Mouse (Mus musculus): ENCODE results near the gene Alyref. TPM values are rescaled to one million over a fixed set of nuclear protein-coding genes. Genes with fewer than 3 reads are reported as not detected.

The Alyref gene
- total and polyA plus RNA-seq, 3 experiments: 600 to 1,072 TPM; not detected in 1

DNA sequence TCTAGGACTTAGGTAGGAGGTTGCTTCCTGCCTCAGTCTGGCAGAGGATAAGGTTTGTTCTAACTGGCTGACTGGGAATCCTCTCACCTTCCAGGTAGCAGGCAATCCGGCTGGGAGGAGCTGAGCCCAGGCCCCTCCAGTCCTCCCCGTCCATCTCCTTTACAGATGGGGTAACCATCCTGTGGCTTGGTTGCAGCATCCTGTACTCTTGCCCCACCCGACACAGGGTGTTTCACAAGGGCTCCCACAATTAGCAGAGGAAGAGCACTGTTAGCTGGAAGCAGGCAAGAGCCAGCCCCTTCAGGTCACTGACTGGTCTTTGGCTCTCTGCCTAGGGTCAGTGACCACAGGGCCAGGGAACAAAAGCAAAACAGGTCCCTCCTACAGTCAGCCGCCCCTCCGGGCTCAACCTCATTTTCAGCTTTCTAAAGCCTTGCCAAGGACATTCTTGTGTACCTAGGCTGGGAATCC is 32.3 kb upstream of the Alyref start:
- no peak for DNase-seq (ENCODE audit: low read depth, low spot score)
- Histone ChIP-seq H3K9me3 (replicated peaks; ENCODE audit: insufficient read depth, low read length) (no peaks in the 10 kb centered on the region), H3K9ac (ENCODE audit: control insufficient read depth, low read depth, low read length, poor library complexity, severe bottlenecking) (peak overlapping the region; percentile 98), H3K4me1 (ENCODE audit: control insufficient read depth in 1 of 2, insufficient read depth in 2 of 2, low read length in 2 of 2) (peaks cover 19 to 38% of the 10 kb centered on the region in 2 experiments), H3K4me3 (ENCODE audit: control insufficient read depth in 1 of 2, insufficient read depth in 1 of 2, low read depth in 2 of 2, low read length in 2 of 2) (no peak overlapping the region), H3K27me3 (ENCODE audit: control insufficient read depth in 1 of 2, insufficient read depth in 2 of 2, low read length in 2 of 2) (no peaks in the 10 kb centered on the region), H3K27ac (ENCODE audit: control insufficient read depth, low read depth, low read length) (peak overlapping the region; percentile 2; the same call in 1 of the 2 replicates), H3K36me3 (ENCODE audit: control insufficient read depth in 1 of 2, insufficient read depth in 2 of 2, low read length in 2 of 2) (peaks cover 3 to 31% of the 10 kb centered on the region in 2 experiments; a peak in 3 of 4 replicates), H3K79me2 (ENCODE audit: control insufficient read depth, insufficient read depth, low read length, poor library complexity) (peaks cover 57% of the 10 kb centered on the region)
- TF ChIP-seq ZC3H11A (IDR thresholded peaks at IDR 0.05; ENCODE audit: low read depth, low read length) (no peak), NRF1 (IDR thresholded peaks at IDR 0.05; ENCODE audit: insufficient read depth, low read depth, low read length, poor library complexity, severe bottlenecking) (no peak), USF2 (IDR thresholded peaks at IDR 0.05; ENCODE audit: borderline replicate concordance in 1 of 2, insufficient read depth in 1 of 2, low read depth in 1 of 2, low read length in 2 of 2) (no peak), CTCF (IDR thresholded peaks at IDR 0.05 in 2 of 3, conservative IDR thresholded peaks at IDR 0.05 in 1 of 3; ENCODE audit: control insufficient read depth in 1 of 3, insufficient read depth in 1 of 3, low read depth in 2 of 3, low read length in 3 of 3, poor library complexity in 1 of 3, severe bottlenecking in 1 of 3) (no peak), UBTF (IDR thresholded peaks at IDR 0.05; ENCODE audit: borderline replicate concordance, insufficient read depth, low read depth, low read length) (no peak), TCF12 (IDR thresholded peaks at IDR 0.05; ENCODE audit: low read depth, low read length) (no peak), HCFC1 (IDR thresholded peaks at IDR 0.05; ENCODE audit: low read depth, low read length) (no peak), MYC (IDR thresholded peaks at IDR 0.05; ENCODE audit: low read depth, low read length) (no peak), MYB (IDR thresholded peaks at IDR 0.05; ENCODE audit: low read depth, low read length) (no peak), TBP (IDR thresholded peaks at IDR 0.05; ENCODE audit: low read depth, low read length) (no peak), JUND (IDR thresholded peaks at IDR 0.05; ENCODE audit: low read depth, low read length) (no peak), CHD1 (IDR thresholded peaks at IDR 0.05; ENCODE audit: low read depth, low read length) (no peak)

DNA sequence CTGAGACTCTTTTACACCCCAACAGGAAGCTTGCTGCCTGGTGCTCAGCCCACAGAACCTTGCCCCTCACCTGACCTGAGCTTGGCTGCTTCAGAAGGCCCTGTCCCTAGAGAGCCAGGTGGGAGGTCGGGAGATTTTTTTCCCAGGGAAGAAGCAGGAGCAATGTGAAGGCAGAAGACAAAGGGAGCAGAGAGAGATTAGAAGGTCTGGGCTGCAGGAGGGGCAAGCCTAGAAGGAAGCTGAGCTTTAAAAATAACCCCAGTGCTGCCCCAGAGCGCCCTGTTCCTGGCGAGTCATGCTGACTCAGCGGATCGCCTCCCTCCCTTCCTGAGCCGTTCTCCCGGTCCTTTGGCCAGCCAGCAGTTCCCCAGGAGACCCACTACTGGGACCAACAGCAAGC is 31.7 kb upstream of the Alyref start:
- H3K36me3 ChIP-seq (ENCODE audit: control insufficient read depth in 1 of 2, insufficient read depth in 2 of 2, low read length in 2 of 2): peaks cover 3 to 34% of the 10 kb centered on the region in 2 experiments; a peak in 3 of 4 replicates
- H3K9me3 ChIP-seq (replicated peaks; ENCODE audit: insufficient read depth, low read length): no peaks in the 10 kb centered on the region
- no peaks in the 10 kb centered on the region for H3K27me3 ChIP-seq (ENCODE audit: control insufficient read depth in 1 of 2, insufficient read depth in 2 of 2, low read length in 2 of 2)
- no peak overlapping the region for H3K4me3 ChIP-seq (ENCODE audit: control insufficient read depth in 1 of 2, insufficient read depth in 1 of 2, low read depth in 2 of 2, low read length in 2 of 2)
- peaks cover 60% of the 10 kb centered on the region for H3K79me2 ChIP-seq (ENCODE audit: control insufficient read depth, insufficient read depth, low read length, poor library complexity)
- DNase-seq (ENCODE audit: low read depth, low spot score): peak; percentile 64
- peak overlapping the region; percentile 98; the same call in 1 of the 2 replicates for H3K9ac ChIP-seq (ENCODE audit: control insufficient read depth, low read depth, low read length, poor library complexity, severe bottlenecking)
- peaks cover 19 to 43% of the 10 kb centered on the region in 2 experiments for H3K4me1 ChIP-seq (ENCODE audit: control insufficient read depth in 1 of 2, insufficient read depth in 2 of 2, low read length in 2 of 2)
- peak overlapping the region; percentile 19; the same call in 1 of the 2 replicates for H3K27ac ChIP-seq (ENCODE audit: control insufficient read depth, low read depth, low read length)
- TF ChIP-seq POLR2AphosphoS2 (IDR thresholded peaks at IDR 0.05; ENCODE audit: low read length) (no peak), SIN3A (IDR thresholded peaks at IDR 0.05; ENCODE audit: low read length) (no peak), TBP (IDR thresholded peaks at IDR 0.05; ENCODE audit: low read depth, low read length) (no peak), ELF1 (IDR thresholded peaks at IDR 0.05; ENCODE audit: low read depth, low read length) (0 out of 2 replicates have a peak, but pooled peaks have one; percentile 17), RAD21 (IDR thresholded peaks at IDR 0.05; ENCODE audit: low read depth, low read length) (no peak), NRF1 (IDR thresholded peaks at IDR 0.05; ENCODE audit: insufficient read depth, low read depth, low read length, poor library complexity, severe bottlenecking) (no peak), ZNF384 (IDR thresholded peaks at IDR 0.05; ENCODE audit: low read depth, low read length) (no peak), JUND (IDR thresholded peaks at IDR 0.05; ENCODE audit: low read depth, low read length) (no peak), ZC3H11A (IDR thresholded peaks at IDR 0.05; ENCODE audit: low read depth, low read length) (no peak), USF1 (IDR thresholded peaks at IDR 0.05; ENCODE audit: low read depth, low read length) (no peak), TAL1 (IDR thresholded peaks at IDR 0.05; ENCODE audit: low read length) (no peak), CHD1 (IDR thresholded peaks at IDR 0.05; ENCODE audit: low read depth, low read length) (no peak), EP300 (IDR thresholded peaks at IDR 0.05; ENCODE audit: low read depth in 1 of 2, low read length in 2 of 2) (peak in 1 of 2 experiments; percentile 36; a peak in 1 of 4 replicates), USF2 (IDR thresholded peaks at IDR 0.05; ENCODE audit: borderline replicate concordance in 1 of 2, insufficient read depth in 1 of 2, low read depth in 1 of 2, low read length in 2 of 2) (no peak), MAZ (IDR thresholded peaks at IDR 0.05; ENCODE audit: low read depth, low read length) (no peak), E2F4 (IDR thresholded peaks at IDR 0.05; ENCODE audit: borderline replicate concordance, low read depth, low read length) (no peak), ETS1 (IDR thresholded peaks at IDR 0.05; ENCODE audit: low read depth, low read length) (peak; percentile 27; the same call in 1 of the 2 replicates), RCOR1 (IDR thresholded peaks at IDR 0.05; ENCODE audit: low read depth, low read length) (no peak), ZKSCAN1 (IDR thresholded peaks at IDR 0.05; ENCODE audit: low read depth, low read length) (no peak), MAFK (IDR thresholded peaks at IDR 0.05; ENCODE audit: borderline replicate concordance, low read depth, low read length) (peak; percentile 98), BHLHE40 (IDR thresholded peaks at IDR 0.05; ENCODE audit: borderline replicate concordance, low read depth, low read length) (no peak), TCF12 (IDR thresholded peaks at IDR 0.05; ENCODE audit: low read depth, low read length) (0 out of 2 replicates have a peak, but pooled peaks have one; percentile 21), MEF2A (IDR thresholded peaks at IDR 0.05; ENCODE audit: extremely low read depth, insufficient replicate concordance, low read depth, low read length, poor library complexity, severe bottlenecking) (no peak), HCFC1 (IDR thresholded peaks at IDR 0.05; ENCODE audit: low read depth, low read length) (no peak)

Data from MEL (cell line).